Mouse (Mus musculus) layer of hippocampus, adult 9-11 months (tissue): ENCODE data around the gene Plekhh2.

Source experiments
- DNase-seq: peaks from one replicate; pipeline ENCODE4 v3.0.0; 2022

The Plekhh2 gene

DNA sequence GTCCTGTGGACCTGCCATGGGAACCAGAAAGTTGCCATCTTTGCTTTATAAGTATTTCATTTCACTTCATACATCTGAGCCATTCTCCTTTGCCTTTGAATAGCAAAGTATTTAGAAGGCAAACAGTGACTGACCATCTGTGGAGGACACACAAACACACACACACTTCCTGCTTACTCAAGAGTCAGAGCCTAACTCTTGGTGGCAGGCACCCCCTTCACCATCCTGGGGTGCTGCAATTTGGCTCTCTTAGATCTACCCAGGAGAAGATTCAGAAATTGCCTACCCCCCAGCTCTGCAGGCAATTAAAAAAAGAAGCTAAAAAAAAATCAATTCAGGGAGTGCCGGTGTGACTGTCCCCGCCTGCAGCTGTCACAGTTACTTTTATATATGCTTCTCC lies 134.8 kb downstream of the Plekhh2 start:
- DNase-seq = no peak

DNA sequence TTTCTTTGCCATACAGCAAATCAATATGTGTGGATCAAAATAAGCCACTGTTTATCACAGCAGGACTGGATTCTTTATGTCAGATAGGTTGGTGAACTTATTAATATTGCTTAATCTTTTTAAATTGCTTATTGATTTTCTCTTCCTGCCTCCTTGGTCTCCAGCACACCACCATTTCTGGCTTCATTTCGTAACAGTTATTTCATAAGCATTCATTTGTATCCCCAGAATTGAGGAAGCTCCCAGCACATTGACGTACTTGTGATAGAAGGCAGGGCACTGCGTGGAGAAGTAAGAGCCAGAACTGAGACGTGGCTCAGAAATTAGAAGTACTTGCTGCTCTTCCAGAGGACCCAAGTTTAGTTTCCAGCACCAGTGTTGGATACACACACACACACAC lies 135.9 kb downstream of the Plekhh2 start:
- no peak for DNase-seq

DNA sequence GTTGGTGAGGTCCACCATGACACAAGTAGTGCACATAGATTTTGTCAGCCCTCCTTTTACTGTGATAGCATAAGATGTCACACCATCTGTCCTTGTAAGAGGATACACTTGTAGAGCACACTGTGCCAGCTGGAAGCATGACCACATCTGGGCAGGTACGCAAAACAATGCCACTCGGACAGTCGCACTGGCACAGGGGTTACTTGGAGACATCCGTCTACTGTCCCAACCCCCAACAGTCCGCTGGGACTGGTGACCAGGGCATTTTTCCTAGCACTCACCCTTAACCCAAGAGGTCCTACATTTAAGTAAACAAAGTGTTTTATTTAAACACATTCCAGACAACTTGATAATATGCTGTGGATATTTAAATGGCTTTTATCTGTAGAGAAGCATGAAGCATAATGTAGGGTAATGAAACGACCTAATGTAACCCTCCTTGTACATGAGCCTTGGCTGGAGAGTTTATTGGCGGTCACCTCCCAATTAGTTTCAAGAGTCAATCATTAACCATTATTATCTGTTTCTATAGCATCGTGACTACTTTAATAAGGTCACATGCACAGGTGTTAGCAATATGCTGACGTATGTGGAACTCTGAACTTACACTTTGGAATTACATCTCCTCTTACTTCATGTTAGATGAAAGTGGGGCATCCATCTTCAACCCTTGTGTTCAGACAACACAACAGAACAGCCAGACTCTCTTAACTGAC lies 138.8 kb downstream of the Plekhh2 start:
- DNase-seq = no peak

DNA sequence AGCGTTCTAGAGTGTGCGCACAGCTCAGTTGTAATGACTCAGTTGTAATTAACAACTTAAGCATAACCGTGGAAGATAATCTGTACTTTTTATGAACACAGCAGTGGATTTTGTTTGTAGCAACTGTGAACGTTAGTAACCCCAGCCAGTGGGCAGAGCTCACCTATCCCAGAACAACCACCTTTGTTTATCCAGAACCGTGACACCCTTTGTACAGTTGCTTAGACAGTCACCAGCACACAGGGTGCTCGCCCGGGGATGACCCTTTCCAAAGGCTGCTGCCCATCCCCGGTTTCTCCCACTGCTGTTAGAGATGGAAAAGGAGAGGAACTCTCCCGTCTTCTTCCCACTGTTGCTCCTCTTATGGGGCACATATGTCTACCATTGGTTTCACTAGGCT lies 141.8 kb downstream of the Plekhh2 start:
- DNase-seq = no peak

- no peak for DNase-seq
Measured at GRCm38 (mm10) chr17:84656205-84656604, 144.5 kb downstream of the Plekhh2 start.

DNA sequence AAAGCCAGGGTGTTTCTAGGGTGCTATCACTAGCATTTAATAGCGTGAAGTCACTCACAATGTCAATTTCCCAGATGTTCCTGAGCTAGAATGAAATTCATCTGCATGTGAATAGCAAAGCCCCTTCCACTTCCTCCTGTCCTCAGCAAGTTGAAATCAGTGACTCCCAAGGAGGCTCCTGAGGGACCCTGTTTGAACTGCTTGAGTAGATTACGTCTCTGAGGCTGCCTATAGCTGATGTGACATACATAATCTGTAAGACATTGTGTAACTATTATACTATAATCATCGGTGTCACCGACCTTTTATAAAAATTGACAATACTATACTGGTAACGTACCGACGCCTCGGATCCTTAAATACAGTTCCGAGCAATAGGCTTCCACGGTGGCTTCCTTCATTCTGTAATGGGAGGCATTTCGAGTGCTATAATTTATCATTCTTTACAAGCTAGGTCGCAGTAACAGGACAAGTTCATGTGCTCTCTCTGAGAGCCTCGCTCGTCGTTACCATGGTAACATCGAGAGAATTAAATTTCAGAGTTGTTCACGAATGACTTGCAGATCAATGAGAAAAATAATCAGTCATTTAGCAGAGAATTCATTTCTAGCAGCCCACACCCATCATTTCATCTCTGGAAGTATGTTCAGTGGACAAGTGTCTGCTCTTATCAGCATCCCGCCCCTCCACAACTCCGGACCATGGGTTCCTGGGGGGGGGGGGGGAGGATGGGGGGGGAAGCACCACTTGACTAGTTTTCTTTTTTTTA lies 145.1 kb downstream of the Plekhh2 start:
- no peak for DNase-seq

- no peak for DNase-seq
Measured at GRCm38 (mm10) chr17:84657422-84657732, 145.7 kb downstream of the Plekhh2 start.

GRCm38 (mm10) chr17:84657782-84658181 lies 146.1 kb downstream of the Plekhh2 start:
- no peak for DNase-seq

GRCm38 (mm10) chr17:84658195-84658594 lies 146.5 kb downstream of the Plekhh2 start:
- DNase-seq = no peak

DNA sequence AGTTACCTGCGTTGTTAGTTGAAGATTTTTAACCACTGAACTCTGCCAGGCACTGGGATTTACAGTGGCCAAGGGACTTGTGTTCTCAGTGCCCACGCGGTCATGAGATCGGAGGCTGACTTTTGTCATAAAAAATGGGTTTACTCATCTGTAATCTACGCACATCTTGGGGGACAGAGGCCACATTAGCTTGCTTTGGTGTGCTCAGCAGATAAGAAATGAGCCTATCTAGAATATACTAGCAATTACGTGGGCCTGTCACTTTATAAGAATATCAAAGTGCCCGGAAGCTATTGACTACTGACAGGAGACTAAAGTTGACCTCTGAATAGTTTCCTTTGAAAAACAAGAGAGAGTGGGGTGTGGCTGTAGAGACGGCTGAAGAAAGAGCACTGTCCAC lies 147.3 kb downstream of the Plekhh2 start:
- DNase-seq = no peak

DNA sequence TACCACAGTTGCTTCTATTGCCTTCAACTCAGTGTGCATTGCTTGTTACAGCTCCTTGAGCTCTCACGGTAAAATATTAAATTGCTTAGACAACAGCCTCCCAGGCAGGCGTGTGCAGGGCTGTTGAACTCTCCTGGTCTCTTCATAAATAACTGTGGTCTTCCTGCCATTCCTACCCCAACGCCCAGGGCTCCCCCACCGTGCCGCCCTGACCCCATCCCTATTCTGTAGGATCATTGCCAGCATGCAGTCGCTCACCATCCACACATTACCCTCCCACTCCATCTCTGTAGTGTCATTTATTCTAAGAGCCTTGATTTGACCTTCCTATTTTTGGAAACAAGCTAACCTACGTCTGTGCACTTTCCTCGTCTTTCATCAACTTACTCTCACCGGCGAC lies 153.4 kb downstream of the Plekhh2 start:
- DNase-seq = no peak

GRCm38 (mm10) chr17:84665691-84666090 lies 154.0 kb downstream of the Plekhh2 start:
- DNase-seq = no peak

GRCm38 (mm10) chr17:84667848-84668247 lies 156.2 kb downstream of the Plekhh2 start:
- no peak for DNase-seq
